Mouse (Mus musculus): ENCODE data around the gene Prrc2b. TPM values are rescaled to one million over a fixed set of nuclear protein-coding genes. Genes with fewer than 3 reads are reported as not detected.

The Prrc2b gene
- total and polyA plus RNA-seq, 3 experiments = 39.3 to 82.6 (median 78.3) TPM

DNA sequence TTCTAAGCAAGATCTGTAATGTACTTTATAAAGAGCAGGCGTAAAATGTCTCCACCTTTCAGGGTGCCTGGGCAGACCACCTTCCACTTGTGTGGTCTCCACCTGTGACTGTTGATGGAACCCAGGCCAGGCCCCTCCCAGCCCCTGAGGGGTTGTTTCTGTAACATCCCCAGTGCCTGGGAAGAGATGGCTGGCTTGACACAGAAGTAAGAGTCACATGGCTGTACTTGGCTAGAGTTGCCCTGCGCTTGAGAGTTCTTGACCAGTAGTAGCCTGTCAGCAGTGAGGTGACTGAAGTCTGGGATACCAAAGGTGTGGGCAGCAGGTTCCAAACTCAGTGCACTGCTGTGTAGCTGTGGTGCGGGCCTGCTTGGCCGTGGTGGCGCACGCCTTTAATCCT lies 24.6 kb downstream of the Prrc2b start:
- intact Hi-C loops (cut with DNase I) = no loop called here
- 79% methylated on average over 6 of the region's 6 CpGs for WGBS
- H3K4me3 ChIP-seq = no peak overlapping the region
- no peaks in the 10 kb centered on the region for H3K27me3 ChIP-seq (ENCODE audit: control insufficient read depth, insufficient read depth, low read length)
- no peaks in the 10 kb centered on the region; the same call in none of the 2 replicates for H3K36me3 ChIP-seq (ENCODE audit: control insufficient read depth, insufficient read depth, low read length)
- peak in 1 of 2 experiments; percentile 47 for DNase-seq
- peaks cover 14% of the 10 kb centered on the region for H3K79me2 ChIP-seq (replicated peaks; ENCODE audit: control insufficient read depth, insufficient read depth, low read length)
- no peak overlapping the region for H3K9ac ChIP-seq (ENCODE audit: low read depth, low read length)
- peaks cover 38% of the 10 kb centered on the region for H3K4me1 ChIP-seq (ENCODE audit: control insufficient read depth, insufficient read depth, low read length)
- peak overlapping the region; percentile 82 for H3K27ac ChIP-seq
- TF ChIP-seq EP300 (IDR thresholded peaks at IDR 0.05; ENCODE audit: insufficient read depth, low read depth, low read length) (0 out of 2 replicates have a peak, but pooled peaks have one; percentile 11), CTCF (IDR thresholded peaks at IDR 0.05) (no peak), POLR2A (IDR thresholded peaks at IDR 0.05; ENCODE audit: insufficient read depth, low read depth, low read length) (no peak)

DNA sequence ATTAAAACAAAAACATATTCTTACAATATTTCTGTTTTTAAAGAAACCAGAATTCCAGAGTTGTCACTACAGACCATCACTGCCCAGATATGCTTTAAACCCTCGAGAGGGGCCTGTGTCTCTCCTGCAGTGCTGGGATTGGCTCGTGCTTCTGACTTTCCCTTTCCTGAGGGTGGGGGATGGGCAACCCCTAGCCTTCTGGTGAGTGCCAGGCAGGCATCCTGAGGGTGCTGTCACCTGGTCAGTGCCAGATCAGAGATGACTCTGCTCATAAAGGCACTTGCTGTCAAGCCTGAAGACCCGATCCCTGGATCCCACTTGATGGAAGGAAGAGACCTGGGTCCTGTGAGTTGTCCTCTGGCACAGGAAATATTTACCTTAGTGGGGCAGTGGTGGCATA lies 26.0 kb downstream of the Prrc2b start:
- DNase-seq = no peak
- Histone ChIP-seq H3K9ac (ENCODE audit: low read depth, low read length) (no peak overlapping the region), H3K27me3 (ENCODE audit: control insufficient read depth, insufficient read depth, low read length) (no peaks in the 10 kb centered on the region), H3K79me2 (replicated peaks; ENCODE audit: control insufficient read depth, insufficient read depth, low read length) (peaks cover 17% of the 10 kb centered on the region), H3K4me1 (ENCODE audit: control insufficient read depth, insufficient read depth, low read length) (peaks cover 38% of the 10 kb centered on the region), H3K36me3 (ENCODE audit: control insufficient read depth, insufficient read depth, low read length) (no peaks in the 10 kb centered on the region; the same call in none of the 2 replicates), H3K4me3 (no peak overlapping the region), H3K27ac (no peak overlapping the region)
- intact Hi-C loops (cut with DNase I) = no loop called here
- WGBS = 33% methylated on average over 3 of the region's 3 CpGs
- no peak for TF ChIP-seq CTCF (IDR thresholded peaks at IDR 0.05)
- no peak for TF ChIP-seq POLR2A (IDR thresholded peaks at IDR 0.05; ENCODE audit: insufficient read depth, low read depth, low read length)
- TF ChIP-seq EP300 (IDR thresholded peaks at IDR 0.05; ENCODE audit: insufficient read depth, low read depth, low read length) = no peak

DNA sequence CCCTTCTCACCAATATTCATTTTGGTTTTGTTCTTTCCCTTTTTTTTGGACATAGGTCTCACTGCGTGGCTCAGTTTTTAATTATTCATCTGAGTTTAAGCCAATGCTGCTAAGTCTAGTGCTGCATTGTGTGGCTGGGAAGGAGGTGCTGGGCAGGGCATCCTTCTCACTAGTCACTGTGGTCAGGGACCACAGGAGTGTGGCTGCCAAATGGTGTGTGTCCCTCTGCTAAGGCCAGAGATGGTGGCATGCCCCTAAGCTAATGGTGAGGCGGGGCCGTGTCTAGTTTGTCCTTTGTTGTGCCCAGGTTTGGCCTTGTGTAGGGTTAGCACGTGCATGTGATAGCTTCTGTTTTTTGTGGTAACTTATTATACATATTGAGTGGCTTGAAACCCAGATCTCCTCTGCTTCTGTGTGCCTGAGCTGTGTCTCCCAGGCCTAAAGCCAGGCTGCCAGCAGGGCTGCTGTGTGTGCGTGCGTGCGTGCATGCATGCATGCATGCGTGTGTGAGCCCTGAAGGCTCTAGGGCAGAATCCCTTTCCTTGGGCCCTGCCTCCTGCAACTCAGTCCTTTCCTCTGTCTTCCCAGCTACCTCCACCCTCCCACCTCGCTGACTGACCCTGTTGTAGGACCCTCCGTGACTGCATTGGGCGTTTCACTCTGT lies 26.6 kb downstream of the Prrc2b start:
- Histone ChIP-seq H3K79me2 (replicated peaks; ENCODE audit: control insufficient read depth, insufficient read depth, low read length) (peaks cover 17% of the 10 kb centered on the region), H3K4me3 (no peak overlapping the region), H3K9ac (ENCODE audit: low read depth, low read length) (no peak overlapping the region), H3K4me1 (ENCODE audit: control insufficient read depth, insufficient read depth, low read length) (peaks cover 41% of the 10 kb centered on the region), H3K36me3 (ENCODE audit: control insufficient read depth, insufficient read depth, low read length) (no peaks in the 10 kb centered on the region; the same call in none of the 2 replicates), H3K27ac (no peak overlapping the region), H3K27me3 (ENCODE audit: control insufficient read depth, insufficient read depth, low read length) (no peaks in the 10 kb centered on the region)
- intact Hi-C loops (cut with DNase I) = no loop called here
- DNase-seq = no peak
- TF ChIP-seq CTCF (IDR thresholded peaks at IDR 0.05) (no peak), POLR2A (IDR thresholded peaks at IDR 0.05; ENCODE audit: insufficient read depth, low read depth, low read length) (no peak), EP300 (IDR thresholded peaks at IDR 0.05; ENCODE audit: insufficient read depth, low read depth, low read length) (no peak)
- WGBS = 82% methylated on average over 11 of the region's 11 CpGs

DNA sequence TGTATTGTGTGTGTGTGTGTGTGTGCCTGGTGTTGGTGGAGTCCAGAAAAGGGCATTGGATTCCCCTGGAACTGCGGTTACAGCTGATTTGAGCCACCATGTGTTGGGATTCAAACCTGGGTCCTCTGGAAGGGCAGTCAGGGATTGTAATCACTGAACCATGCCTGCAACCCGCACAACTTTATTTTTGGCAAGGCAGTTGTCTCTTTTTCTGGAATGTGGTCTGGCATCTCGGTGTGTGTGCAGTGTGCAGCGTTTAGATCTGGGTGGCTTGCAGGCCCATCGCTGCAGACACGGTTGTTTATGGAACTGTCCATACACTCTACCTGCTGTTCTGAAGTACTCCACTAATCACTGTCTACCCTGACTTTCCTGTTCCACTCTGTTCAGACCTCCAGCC lies 28.5 kb downstream of the Prrc2b start:
- TF ChIP-seq EP300 (IDR thresholded peaks at IDR 0.05; ENCODE audit: insufficient read depth, low read depth, low read length) (no peak), POLR2A (IDR thresholded peaks at IDR 0.05; ENCODE audit: insufficient read depth, low read depth, low read length) (no peak), CTCF (IDR thresholded peaks at IDR 0.05) (no peak)
- Histone ChIP-seq H3K4me1 (ENCODE audit: control insufficient read depth, insufficient read depth, low read length) (peaks cover 44% of the 10 kb centered on the region), H3K4me3 (no peak overlapping the region), H3K27me3 (ENCODE audit: control insufficient read depth, insufficient read depth, low read length) (no peaks in the 10 kb centered on the region), H3K9ac (ENCODE audit: low read depth, low read length) (no peak overlapping the region), H3K27ac (no peak overlapping the region), H3K36me3 (ENCODE audit: control insufficient read depth, insufficient read depth, low read length) (no peaks in the 10 kb centered on the region; the same call in none of the 2 replicates), H3K79me2 (replicated peaks; ENCODE audit: control insufficient read depth, insufficient read depth, low read length) (peaks cover 18% of the 10 kb centered on the region)
- no peak for DNase-seq
- intact Hi-C loops (cut with DNase I) = no loop called here
- 31% methylated on average over 6 of the region's 6 CpGs for WGBS

DNA sequence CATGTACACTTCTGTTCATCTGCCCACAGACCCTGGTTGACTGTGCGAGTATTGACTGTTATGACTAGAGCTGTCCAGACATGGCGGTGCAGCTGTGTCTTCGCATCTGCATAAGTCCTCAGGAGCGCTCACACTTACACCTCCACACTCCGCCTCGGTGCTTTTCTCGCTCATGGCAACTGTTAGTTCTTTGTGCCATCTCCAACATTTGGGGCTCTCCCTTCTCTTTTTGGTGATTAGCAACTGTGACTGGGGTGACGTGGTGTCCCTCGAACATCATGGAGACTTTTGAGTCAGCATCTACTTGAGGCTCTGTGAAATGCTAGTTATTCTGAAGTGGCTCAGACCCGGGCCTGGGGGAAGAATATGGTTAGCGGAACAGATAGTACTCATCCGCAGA lies 29.2 kb downstream of the Prrc2b start:
- no peak overlapping the region for H3K27ac ChIP-seq
- intact Hi-C loops (cut with DNase I) = no loop called here

DNA sequence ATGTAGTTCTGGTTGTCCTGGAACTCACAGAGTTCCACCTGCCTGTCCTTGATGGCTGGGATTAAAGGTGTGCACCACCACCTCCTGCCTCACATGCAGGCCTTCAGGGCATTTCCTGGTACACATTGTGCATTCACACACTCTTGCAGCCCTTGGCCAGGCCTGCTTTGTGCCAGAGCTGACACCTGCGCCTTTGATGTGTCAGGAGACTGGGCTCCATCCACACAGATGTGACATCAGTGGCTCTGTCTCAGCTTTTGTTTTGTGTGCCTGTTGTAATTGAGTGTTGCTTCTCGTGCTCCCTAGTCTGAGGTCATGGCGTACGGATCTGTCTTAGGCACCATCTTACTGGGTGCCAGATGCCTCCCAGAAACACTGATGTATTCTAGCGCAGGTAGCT lies 30.5 kb downstream of the Prrc2b start:
- Histone ChIP-seq H3K9ac (ENCODE audit: low read depth, low read length) (no peak overlapping the region), H3K27ac (no peak overlapping the region), H3K27me3 (ENCODE audit: control insufficient read depth, insufficient read depth, low read length) (no peaks in the 10 kb centered on the region), H3K4me1 (ENCODE audit: control insufficient read depth, insufficient read depth, low read length) (peaks cover 31% of the 10 kb centered on the region), H3K79me2 (replicated peaks; ENCODE audit: control insufficient read depth, insufficient read depth, low read length) (peaks cover 18% of the 10 kb centered on the region), H3K4me3 (no peak overlapping the region), H3K36me3 (ENCODE audit: control insufficient read depth, insufficient read depth, low read length) (no peaks in the 10 kb centered on the region)
- no peak for DNase-seq
- WGBS = 72% methylated on average over 5 of the region's 5 CpGs
- TF ChIP-seq EP300 (IDR thresholded peaks at IDR 0.05; ENCODE audit: insufficient read depth, low read depth, low read length) = no peak
- TF ChIP-seq CTCF (IDR thresholded peaks at IDR 0.05) = no peak
- no peak for TF ChIP-seq POLR2A (IDR thresholded peaks at IDR 0.05; ENCODE audit: insufficient read depth, low read depth, low read length)
- intact Hi-C loops (cut with DNase I) = no loop called here

More for the DNA sequence above, 29.2 kb downstream of the Prrc2b start:
- H3K4me1 ChIP-seq (ENCODE audit: control insufficient read depth, insufficient read depth, low read length) = peaks cover 40% of the 10 kb centered on the region
- 90% methylated on average over 12 of the region's 12 CpGs for WGBS
- DNase-seq = no peak
- H3K4me3 ChIP-seq = no peak overlapping the region
- no peaks in the 10 kb centered on the region for H3K27me3 ChIP-seq (ENCODE audit: control insufficient read depth, insufficient read depth, low read length)
- H3K79me2 ChIP-seq (replicated peaks; ENCODE audit: control insufficient read depth, insufficient read depth, low read length) = peaks cover 18% of the 10 kb centered on the region
- TF ChIP-seq POLR2A (IDR thresholded peaks at IDR 0.05; ENCODE audit: insufficient read depth, low read depth, low read length) (no peak), CTCF (IDR thresholded peaks at IDR 0.05) (no peak), EP300 (IDR thresholded peaks at IDR 0.05; ENCODE audit: insufficient read depth, low read depth, low read length) (no peak)
- H3K9ac ChIP-seq (ENCODE audit: low read depth, low read length) = no peak overlapping the region
- no peaks in the 10 kb centered on the region; the same call in 1 of the 2 replicates for H3K36me3 ChIP-seq (ENCODE audit: control insufficient read depth, insufficient read depth, low read length)
